Mouse (Mus musculus) liver, embryonic 13.5 days (tissue): ENCODE data around the gene Brd7. TPM values are rescaled to one million over a fixed set of nuclear protein-coding genes. Genes with fewer than 3 reads are reported as not detected.

Source experiments
- ATAC-seq: fragments of 200-750 bp; cut with Nextera tagmentation; 2 replicates; pipeline ENCODE4 v1.8.0; 2017; ENCODE audit warnings: low read depth, mild to moderate bottlenecking, moderate number of reproducible peaks, moderate library complexity
- DNase-seq: peaks from one replicate; pipeline ENCODE4 v3.0.0; 2022
- H3K27ac ChIP-seq: fragments of 300-500 bp; sonication (generic); 2 replicates; pipeline ENCODE4 v1.5.1; 2015; ENCODE audit warnings: moderate library complexity, mild to moderate bottlenecking, inconsistent platforms
- H3K27me3 ChIP-seq: fragments of 300-500 bp; sonication (generic); 2 replicates; pipeline ENCODE4 v1.6.1; 2015; ENCODE audit warnings: mild to moderate bottlenecking, inconsistent platforms
- H3K36me3 ChIP-seq: fragments of 300-500 bp; sonication (generic); 2 replicates; pipeline ENCODE4 v1.6.1; 2015; ENCODE audit warnings: mild to moderate bottlenecking, inconsistent platforms
- H3K4me1 ChIP-seq: fragments of 300-500 bp; sonication (generic); replicated peaks from 2 replicates; pipeline ENCODE4 v1.6.1; 2015; ENCODE audit warnings: inconsistent platforms
- H3K4me2 ChIP-seq: fragments of 300-500 bp; sonication (generic); 2 replicates; pipeline ENCODE4 v1.6.1; 2015; ENCODE audit warnings: inconsistent platforms, mild to moderate bottlenecking, moderate library complexity
- H3K4me3 ChIP-seq: fragments of 300-500 bp; sonication (generic); replicated peaks from 2 replicates; pipeline ENCODE4 v1.5.1; 2015; ENCODE audit warnings: mild to moderate bottlenecking, inconsistent platforms
- H3K9ac ChIP-seq: fragments of 300-500 bp; sonication (generic); 2 replicates; pipeline ENCODE4 v1.6.1; 2015; ENCODE audit warnings: mild to moderate bottlenecking, inconsistent platforms
- H3K9me3 ChIP-seq: fragments of 300-500 bp; sonication (generic); replicated peaks from 2 replicates; pipeline ENCODE4 v1.6.1; 2016; ENCODE audit warnings: inconsistent platforms
- WGBS: fragments of 180-500 bp; shearing (Covaris S2); methylation state at CpG from one replicate; pipeline ENCODE4 v1.1.7; 2015; ENCODE audit not compliant: insufficient replicate concordance; 5-methylcytosine and 5-hydroxymethylcytosine counted together
- polyA plus RNA-seq: library from polyadenylated mRNA; unstranded; fragments of >200 nt; fragmentation: Nextera tagmentation; extraction: Ambion mirVana; gene quantifications from 2 replicates; pipeline ENCODE4 v1.2.1, GENCODE M21; 2015

The Brd7 gene
- polyA plus RNA-seq, 1 experiment from 2014 or later, result 46.1 TPM

DNA sequence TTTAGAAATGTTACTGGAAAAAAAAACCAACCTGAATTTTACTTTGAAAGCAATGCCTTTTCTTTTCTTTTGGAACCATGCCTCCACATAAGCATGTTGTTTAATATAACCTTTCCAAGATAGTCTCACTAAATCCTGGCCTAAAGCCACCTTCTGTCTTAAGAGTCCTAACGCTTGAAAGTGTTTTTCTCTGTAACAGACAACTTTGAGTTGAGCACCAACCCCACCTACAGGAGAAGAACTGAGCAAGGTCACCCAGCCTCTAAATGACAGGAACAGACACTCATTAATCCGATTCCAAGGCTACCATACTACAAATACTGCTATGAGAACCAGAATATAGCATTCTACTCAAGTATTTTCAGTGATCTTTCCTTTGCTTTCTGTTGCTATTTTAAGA is 12.9 kb downstream of the Brd7 start:
- Histone ChIP-seq H3K36me3 (peaks cover 92% of the 10 kb centered on the region), H3K27me3 (no peaks in the 10 kb centered on the region), H3K4me3 (no peak overlapping the region), H3K27ac (no peak overlapping the region), H3K4me2 (no peak overlapping the region), H3K9ac (no peak overlapping the region), H3K4me1 (no peaks in the 10 kb centered on the region), H3K9me3 (no peaks in the 10 kb centered on the region)
- ATAC-seq (no peak), DNase-seq (no peak)
- 70% methylated on average over 2 of the region's 2 CpGs for WGBS

DNA sequence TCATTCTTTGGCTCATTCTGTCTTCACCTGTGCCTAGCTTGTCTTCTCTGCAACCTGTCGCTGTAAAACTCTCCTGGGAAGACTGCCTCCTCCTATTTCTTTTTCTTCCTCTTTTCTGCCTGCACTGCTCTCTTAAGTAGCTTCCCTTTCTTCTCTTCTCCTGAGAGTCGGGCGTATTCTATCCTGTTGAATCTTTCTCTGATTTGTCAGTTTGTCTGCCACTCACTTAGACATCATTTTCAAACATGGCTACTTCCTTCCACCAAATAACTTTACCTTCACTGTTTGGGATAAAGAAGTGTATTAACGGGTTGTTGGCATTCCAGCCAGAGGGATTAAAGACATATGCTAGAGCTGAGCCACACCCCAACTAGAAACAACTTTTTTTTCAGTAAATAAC is 20.0 kb downstream of the Brd7 start:
- ATAC-seq (no peak), DNase-seq (no peak)
- H3K9me3 ChIP-seq, result no peaks in the 10 kb centered on the region
- WGBS, result 77% methylated on average over 4 of the region's 4 CpGs
- H3K36me3 ChIP-seq, result peaks cover 93% of the 10 kb centered on the region
- no peak overlapping the region for H3K4me3 ChIP-seq
- H3K4me1 ChIP-seq, result no peaks in the 10 kb centered on the region
- no peaks in the 10 kb centered on the region for H3K27me3 ChIP-seq
- H3K9ac ChIP-seq, result no peak overlapping the region
- no peak overlapping the region for H3K4me2 ChIP-seq
- H3K27ac ChIP-seq, result no peak overlapping the region

DNA sequence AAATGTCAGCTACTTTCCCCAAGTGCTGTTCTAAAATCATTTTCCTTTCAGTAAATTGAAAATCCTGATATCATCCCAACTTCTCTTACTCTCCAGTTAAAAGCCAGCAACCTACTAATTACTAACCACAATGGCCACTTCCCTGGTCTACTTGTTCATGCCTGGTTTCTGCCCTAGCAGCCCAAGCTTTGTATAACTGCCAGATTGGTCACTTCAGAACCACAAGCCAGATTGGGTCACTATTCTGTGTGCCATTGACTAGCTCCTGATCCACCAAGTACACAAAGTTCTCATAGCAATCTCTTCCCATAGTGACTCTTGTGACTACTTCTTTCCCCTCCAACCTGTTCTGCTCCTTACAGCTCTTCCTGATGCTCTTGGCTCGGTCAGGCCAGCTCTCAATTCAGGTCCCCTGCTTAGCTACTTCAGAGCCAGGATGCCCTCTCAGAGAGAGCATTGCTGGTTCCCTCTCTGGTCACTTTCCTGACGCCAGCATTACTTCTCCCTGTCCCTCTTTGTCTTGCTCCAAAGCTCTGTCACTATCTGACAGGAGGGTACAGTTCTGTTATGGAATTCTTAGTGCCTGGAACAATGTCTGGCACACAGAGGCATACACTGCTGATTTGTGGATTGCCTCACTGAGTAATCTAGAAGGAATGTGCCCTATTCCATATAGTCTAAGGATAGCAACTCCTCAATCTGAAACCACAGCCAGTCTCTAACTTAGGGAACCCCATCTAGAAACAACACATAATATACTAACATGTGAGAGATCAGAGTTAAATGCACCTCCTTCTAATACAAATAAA is 21.9 kb downstream of the Brd7 start:
- Histone ChIP-seq H3K4me1 (peaks cover 18% of the 10 kb centered on the region), H3K36me3 (peaks cover 93% of the 10 kb centered on the region), H3K27me3 (no peaks in the 10 kb centered on the region), H3K4me3 (no peak overlapping the region), H3K4me2 (no peak overlapping the region), H3K9me3 (no peaks in the 10 kb centered on the region), H3K27ac (no peak overlapping the region), H3K9ac (no peak overlapping the region)
- 81% methylated on average over 2 of the region's 2 CpGs for WGBS
- DNase-seq (no peak), ATAC-seq (no peak)

DNA sequence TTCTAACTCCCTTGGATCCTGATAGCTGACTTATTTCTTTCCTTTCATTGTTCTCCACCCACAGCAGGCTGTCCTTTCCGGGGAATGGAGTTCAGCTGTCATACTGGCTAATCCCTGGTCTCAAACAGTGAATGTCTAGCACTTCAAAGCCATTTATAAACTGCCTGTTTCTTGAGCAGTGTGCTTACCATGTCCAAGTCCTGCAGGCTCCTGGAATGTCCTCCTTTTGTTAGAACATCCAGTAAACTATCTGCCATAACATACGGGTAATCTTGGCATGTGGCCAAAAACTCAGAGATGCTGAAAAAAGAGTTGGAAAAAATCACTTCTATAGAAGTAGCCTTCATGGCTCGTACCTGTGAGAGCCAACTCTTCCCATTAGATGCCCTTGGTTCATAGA is 22.8 kb downstream of the Brd7 start:
- Histone ChIP-seq H3K4me3 (no peak overlapping the region), H3K9me3 (no peaks in the 10 kb centered on the region), H3K4me1 (peaks cover 27% of the 10 kb centered on the region), H3K36me3 (peaks cover 87% of the 10 kb centered on the region), H3K9ac (no peak overlapping the region), H3K27ac (no peak overlapping the region), H3K27me3 (no peaks in the 10 kb centered on the region), H3K4me2 (no peak overlapping the region)
- WGBS, result 80% methylated on average over 3 of the region's 3 CpGs
- ATAC-seq, result no peak
- no peak for DNase-seq

DNA sequence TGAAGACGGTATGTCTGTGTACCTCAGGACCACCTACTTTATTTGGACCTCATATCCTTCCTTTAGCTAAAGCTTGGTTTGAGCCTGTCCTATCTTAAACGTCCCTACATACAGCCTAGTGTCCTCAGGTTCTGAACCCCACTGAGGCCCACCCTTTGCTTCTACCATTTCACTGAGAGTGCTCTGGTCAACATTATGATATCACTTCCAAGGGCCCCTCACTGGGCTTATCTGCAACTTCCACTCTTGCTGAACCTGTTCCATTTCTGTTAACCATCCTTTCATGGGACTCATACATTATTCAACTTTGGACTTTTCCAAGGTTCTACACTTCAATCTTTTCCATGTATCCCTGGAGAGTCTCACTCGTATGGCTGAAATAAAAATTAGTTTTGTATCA is 27.0 kb downstream of the Brd7 start:
- 31% methylated on average over 3 of the region's 3 CpGs for WGBS
- peak; percentile 54 for DNase-seq
- peak overlapping the region; percentile 45 for H3K4me2 ChIP-seq

DNA sequence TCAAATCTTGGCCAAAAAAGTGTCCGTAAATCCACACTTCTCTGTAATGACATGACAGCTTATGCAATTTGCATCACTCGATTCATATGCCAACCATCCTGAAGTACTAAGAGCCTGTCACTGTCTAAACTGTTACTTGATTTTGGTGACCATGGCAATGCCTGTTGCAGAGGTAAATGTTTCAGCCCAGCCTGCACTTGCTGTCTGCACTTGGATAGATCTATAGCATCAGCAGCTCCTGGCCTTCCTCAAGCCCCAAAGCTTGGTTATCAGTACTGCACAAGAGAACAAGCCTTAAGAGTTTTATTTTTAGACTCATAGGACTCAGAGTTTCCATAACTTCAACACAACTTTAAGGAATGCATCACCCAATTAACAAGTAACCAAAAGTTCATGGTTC is 27.6 kb downstream of the Brd7 start:
- WGBS, result 83% methylated on average over 2 of the region's 2 CpGs
- H3K4me3 ChIP-seq, result no peak overlapping the region
- H3K27ac ChIP-seq, result peak overlapping the region; percentile 88
- H3K36me3 ChIP-seq, result peaks cover 88% of the 10 kb centered on the region
- H3K9ac ChIP-seq, result peak overlapping the region; percentile 36; the same call in 1 of the 2 replicates
- H3K9me3 ChIP-seq, result no peaks in the 10 kb centered on the region
- ATAC-seq (peak; percentile 63), DNase-seq (peak; percentile 27)
- H3K4me1 ChIP-seq, result peaks cover 38% of the 10 kb centered on the region
- H3K27me3 ChIP-seq, result no peaks in the 10 kb centered on the region
- H3K4me2 ChIP-seq, result peak overlapping the region; percentile 45

More for the DNA sequence above, 27.0 kb downstream of the Brd7 start:
- peak; percentile 94 for ATAC-seq
- peak overlapping the region; percentile 36; the same call in 1 of the 2 replicates for H3K9ac ChIP-seq
- peaks cover 38% of the 10 kb centered on the region for H3K4me1 ChIP-seq
- H3K27ac ChIP-seq, result peak overlapping the region; percentile 88
- peaks cover 88% of the 10 kb centered on the region for H3K36me3 ChIP-seq
- H3K4me3 ChIP-seq, result no peak overlapping the region; the same call in 1 of the 2 replicates
- no peaks in the 10 kb centered on the region for H3K27me3 ChIP-seq
- H3K9me3 ChIP-seq, result no peaks in the 10 kb centered on the region

DNA sequence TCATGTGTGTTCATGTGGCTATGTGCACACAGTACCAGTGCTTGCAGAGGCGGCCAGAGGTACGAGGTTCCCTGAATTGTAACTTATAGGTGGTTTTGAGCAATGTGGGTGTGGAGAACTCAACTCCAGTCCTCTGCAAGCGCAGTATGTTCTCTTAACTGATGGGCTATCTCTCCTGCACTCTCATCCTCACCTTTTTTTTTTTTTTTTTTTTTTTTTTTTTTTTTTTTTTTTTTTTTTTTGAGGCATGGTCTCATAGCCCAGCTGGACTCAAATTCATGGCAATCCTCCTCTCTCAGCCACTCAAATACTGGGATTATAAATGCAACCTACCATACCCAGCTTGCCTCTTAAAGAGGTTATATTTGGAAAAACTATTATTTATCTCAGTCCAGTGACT is 31.2 kb downstream of the Brd7 start:
- ATAC-seq, result no peak
- Histone ChIP-seq H3K9ac (no peak overlapping the region), H3K27me3 (no peaks in the 10 kb centered on the region), H3K4me2 (no peak overlapping the region), H3K36me3 (peaks cover 92% of the 10 kb centered on the region), H3K4me1 (peaks cover 27% of the 10 kb centered on the region), H3K9me3 (no peaks in the 10 kb centered on the region), H3K27ac (no peak overlapping the region), H3K4me3 (no peak overlapping the region)
- WGBS, result 60% methylated on average over 3 of the region's 3 CpGs
- DNase-seq, result no peak

DNA sequence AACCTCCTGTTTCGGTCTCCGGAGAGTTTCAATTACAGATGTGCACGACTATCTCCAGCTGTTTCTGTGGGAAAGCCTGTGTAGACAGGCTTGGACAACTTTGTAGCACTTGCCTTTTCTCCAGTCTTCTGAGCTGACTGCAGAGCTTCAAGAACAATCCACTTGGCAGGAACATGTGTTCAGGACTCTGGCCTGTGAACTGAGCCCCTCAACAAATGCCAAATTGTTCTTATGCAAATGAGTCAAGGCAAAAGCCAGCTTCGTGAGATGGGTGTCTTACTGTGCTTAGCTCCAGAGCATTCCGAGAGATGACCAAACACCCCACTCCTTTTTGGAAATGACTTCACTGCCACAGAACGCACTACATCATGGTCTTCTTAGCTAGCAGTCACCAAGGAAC is 33.3 kb downstream of the Brd7 start:
- Histone ChIP-seq H3K4me1 (peaks cover 6% of the 10 kb centered on the region), H3K36me3 (peaks cover 98% of the 10 kb centered on the region), H3K4me3 (no peak overlapping the region), H3K9me3 (no peaks in the 10 kb centered on the region), H3K9ac (no peak overlapping the region), H3K27me3 (no peaks in the 10 kb centered on the region), H3K4me2 (no peak overlapping the region), H3K27ac (no peak overlapping the region)
- DNase-seq (no peak), ATAC-seq (no peak)
- 89% methylated on average over 6 of the region's 6 CpGs for WGBS

DNA sequence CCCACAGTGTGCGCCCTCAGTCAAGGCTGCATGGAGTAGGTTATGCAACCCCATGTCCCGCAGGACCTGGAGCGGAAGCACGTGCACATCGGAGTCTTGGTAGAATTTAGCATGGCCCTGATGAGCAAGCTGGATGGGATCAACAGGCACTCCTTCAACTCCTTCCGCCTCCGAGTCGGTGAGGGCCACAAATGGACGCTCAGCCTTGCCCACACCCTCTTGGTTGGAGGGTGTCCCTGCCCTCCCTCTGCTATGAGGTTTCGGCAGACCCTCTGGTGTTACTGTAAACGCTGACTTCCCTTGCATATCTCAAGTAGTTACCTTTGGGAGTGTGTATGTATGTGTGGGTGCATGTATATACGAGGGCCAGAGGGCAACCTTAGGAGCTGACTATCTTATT is 35.7 kb downstream of the Brd7 start:
- WGBS, result 93% methylated on average over 12 of the region's 12 CpGs
- Histone ChIP-seq H3K4me2 (no peak overlapping the region), H3K27me3 (no peaks in the 10 kb centered on the region), H3K36me3 (peaks cover 99% of the 10 kb centered on the region), H3K4me3 (no peak overlapping the region), H3K9me3 (no peaks in the 10 kb centered on the region), H3K4me1 (no peaks in the 10 kb centered on the region), H3K27ac (no peak overlapping the region), H3K9ac (no peak overlapping the region)
- DNase-seq, result no peak
- ATAC-seq, result no peak

DNA sequence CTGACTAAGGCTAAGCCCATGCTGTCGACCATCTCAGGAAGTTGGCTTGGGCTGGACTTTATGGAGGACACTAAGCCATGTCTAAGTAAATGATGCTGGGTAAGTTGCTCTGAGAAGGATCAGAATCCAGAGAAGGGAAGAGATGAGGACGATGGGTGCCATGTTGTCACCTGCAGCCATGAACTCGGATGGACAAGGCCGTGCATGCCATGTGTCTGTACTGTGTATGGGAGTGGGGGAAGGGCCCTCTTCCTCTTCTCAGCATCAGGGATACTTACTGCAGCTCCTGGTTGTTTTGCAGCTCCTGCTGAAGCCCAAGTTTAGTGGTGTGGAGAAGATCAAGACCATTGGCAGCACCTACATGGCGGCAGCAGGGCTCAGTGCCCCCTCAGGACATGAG is 36.2 kb downstream of the Brd7 start:
- WGBS, result 82% methylated on average over 5 of the region's 5 CpGs
- no peak for ATAC-seq
- no peaks in the 10 kb centered on the region for H3K4me1 ChIP-seq
- H3K4me3 ChIP-seq, result no peak overlapping the region
- no peak overlapping the region for H3K27ac ChIP-seq
- H3K4me2 ChIP-seq, result no peak overlapping the region
- H3K9ac ChIP-seq, result no peak overlapping the region
- no peaks in the 10 kb centered on the region for H3K9me3 ChIP-seq
- H3K36me3 ChIP-seq, result peaks cover 100% of the 10 kb centered on the region
- H3K27me3 ChIP-seq, result no peaks in the 10 kb centered on the region
- no peak for DNase-seq

DNA sequence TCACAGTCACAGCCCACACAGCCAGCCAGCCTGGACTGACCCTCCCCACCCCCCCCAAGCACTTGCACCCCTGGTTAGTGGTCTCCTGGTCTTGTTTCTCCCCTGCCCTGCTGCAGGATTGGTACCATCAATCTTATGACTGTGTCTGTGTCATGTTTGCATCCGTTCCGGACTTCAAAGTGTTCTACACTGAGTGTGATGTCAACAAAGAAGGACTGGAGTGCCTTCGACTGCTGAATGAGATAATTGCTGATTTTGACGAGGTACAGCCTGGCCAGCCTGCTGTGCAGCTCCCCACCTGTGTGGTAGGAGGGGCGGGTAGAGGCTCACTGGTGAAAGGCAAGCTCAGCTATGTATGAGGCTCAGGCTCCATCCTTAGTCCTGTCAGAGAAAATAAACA is 36.7 kb downstream of the Brd7 start:
- Histone ChIP-seq H3K4me2 (no peak overlapping the region), H3K27ac (no peak overlapping the region), H3K36me3 (peaks cover 100% of the 10 kb centered on the region), H3K27me3 (no peaks in the 10 kb centered on the region), H3K4me1 (no peaks in the 10 kb centered on the region), H3K9me3 (no peaks in the 10 kb centered on the region), H3K4me3 (no peak overlapping the region), H3K9ac (no peak overlapping the region)
- 72% methylated on average over 5 of the region's 5 CpGs for WGBS
- ATAC-seq, result no peak
- no peak for DNase-seq

DNA sequence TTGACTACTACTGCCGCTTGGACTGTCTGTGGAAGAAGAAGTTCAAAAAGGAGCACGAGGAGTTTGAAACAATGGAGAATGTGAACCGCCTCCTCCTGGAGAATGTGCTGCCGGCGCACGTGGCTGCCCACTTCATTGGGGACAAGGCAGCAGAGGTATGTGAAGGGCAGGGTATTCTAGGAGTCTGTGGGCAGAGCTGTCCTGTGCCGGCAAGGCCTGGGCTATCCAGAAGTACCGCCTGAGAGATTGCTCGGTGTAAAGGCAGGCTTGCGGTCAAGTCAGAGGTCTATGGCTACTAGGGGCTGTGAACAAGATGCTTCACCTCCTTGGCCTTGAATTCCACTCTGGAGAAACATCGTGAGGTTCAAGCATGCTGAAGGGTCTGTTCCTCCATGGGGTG is 37.2 kb downstream of the Brd7 start:
- H3K27ac ChIP-seq, result no peak overlapping the region
- H3K4me3 ChIP-seq, result no peak overlapping the region
- H3K36me3 ChIP-seq, result peaks cover 100% of the 10 kb centered on the region
- ATAC-seq (no peak), DNase-seq (no peak)
- WGBS, result 89% methylated on average over 11 of the region's 11 CpGs
- H3K4me1 ChIP-seq, result no peaks in the 10 kb centered on the region
- no peaks in the 10 kb centered on the region for H3K27me3 ChIP-seq
- no peak overlapping the region for H3K4me2 ChIP-seq
- H3K9me3 ChIP-seq, result no peaks in the 10 kb centered on the region
- no peak overlapping the region for H3K9ac ChIP-seq
